Mouse (Mus musculus): Measurements from ENCODE around the gene Il15ra. TPM values are rescaled to one million over a fixed set of nuclear protein-coding genes. Genes with fewer than 3 reads are reported as not detected.

Gene Il15ra
- total and polyA plus RNA-seq, 2 experiments from 2014 or later = 0.99 to 1.4 TPM

- TF ChIP-seq CTCF (IDR thresholded peaks at IDR 0.05) = no peak
- no peak overlapping the region for H3K27ac ChIP-seq (ENCODE audit: low read depth, low read length)
- WGBS = 96% methylated on average over 4 of the region's 4 CpGs
- H3K9me3 ChIP-seq (ENCODE audit: low read length) = no peaks in the 10 kb centered on the region
- no peak overlapping the region for H3K4me3 ChIP-seq (ENCODE audit: low read depth, low read length)
- H3K36me3 ChIP-seq (ENCODE audit: insufficient read depth, low read length) = peaks cover 82% of the 10 kb centered on the region
- DNase-seq (ENCODE audit: low spot score) (no peak), ATAC-seq (ENCODE audit: low FRiP score) (no peak)
- no peak overlapping the region for H3K9ac ChIP-seq (replicated peaks; ENCODE audit: low read length, poor library complexity, severe bottlenecking)
- H3K4me1 ChIP-seq (ENCODE audit: insufficient read depth, low read length) = no peaks in the 10 kb centered on the region
- no peaks in the 10 kb centered on the region for H3K27me3 ChIP-seq (ENCODE audit: insufficient read depth, low read length)
- no peak overlapping the region for H3K4me2 ChIP-seq (ENCODE audit: low read depth, low read length, poor library complexity, severe bottlenecking)
These were observed 57.5 kb downstream of the Il15ra start for GRCm38 (mm10) chr2:11762541-11762940.

GRCm38 (mm10) chr2:11765694-11766093 is 60.6 kb downstream of the Il15ra start:
- no peaks in the 10 kb centered on the region for H3K4me1 ChIP-seq (ENCODE audit: insufficient read depth, low read length)
- 79% methylated on average over 4 of the region's 4 CpGs for WGBS
- no peaks in the 10 kb centered on the region for H3K9me3 ChIP-seq (ENCODE audit: low read length)
- ATAC-seq (ENCODE audit: low FRiP score) (no peak; the same call in 1 of the 2 replicates), DNase-seq (ENCODE audit: low spot score) (peak; percentile 78)
- TF ChIP-seq CTCF (IDR thresholded peaks at IDR 0.05) = no peak
- no peak overlapping the region for H3K9ac ChIP-seq (replicated peaks; ENCODE audit: low read length, poor library complexity, severe bottlenecking)
- no peak overlapping the region for H3K27ac ChIP-seq (ENCODE audit: low read depth, low read length)
- H3K36me3 ChIP-seq (ENCODE audit: insufficient read depth, low read length) = peaks cover 52% of the 10 kb centered on the region
- no peaks in the 10 kb centered on the region for H3K27me3 ChIP-seq (ENCODE audit: insufficient read depth, low read length)
- no peak overlapping the region for H3K4me2 ChIP-seq (ENCODE audit: low read depth, low read length, poor library complexity, severe bottlenecking)
- H3K4me3 ChIP-seq (ENCODE audit: low read depth, low read length) = no peak overlapping the region

DNA sequence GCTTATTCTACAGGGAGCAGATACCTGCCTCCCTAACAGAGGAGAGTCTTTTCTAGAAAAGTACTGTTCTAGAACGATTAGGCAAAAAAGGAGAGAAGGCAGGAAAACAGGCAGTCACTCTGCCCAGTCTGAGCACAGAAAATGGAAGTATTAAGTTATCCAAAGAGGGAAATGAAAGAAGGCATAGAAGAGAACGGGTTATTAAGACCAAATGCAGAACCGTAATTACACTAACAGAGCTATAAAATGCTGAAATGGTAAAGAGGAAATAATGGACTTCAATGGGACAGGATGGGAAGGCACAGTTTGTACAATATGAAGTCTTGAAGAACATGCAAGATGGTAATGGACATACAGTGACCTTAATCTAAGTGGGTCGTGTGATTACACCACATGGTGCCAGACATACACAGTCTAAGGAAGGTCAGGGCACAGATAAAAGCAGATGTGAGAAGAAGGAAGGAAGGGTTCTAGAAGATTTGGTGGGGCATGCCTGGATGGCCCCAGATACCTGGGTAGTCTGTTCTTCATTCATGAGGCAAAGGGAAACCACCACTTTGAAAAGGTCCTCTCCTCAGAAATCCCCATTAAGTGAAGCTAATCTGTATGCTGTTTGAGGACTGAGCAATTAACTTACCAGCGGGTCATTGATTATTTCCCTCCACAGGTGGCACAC is 61.5 kb downstream of the Il15ra start:
- no peak overlapping the region for H3K9ac ChIP-seq (replicated peaks; ENCODE audit: low read length, poor library complexity, severe bottlenecking)
- WGBS = 84% methylated on average over 5 of the region's 5 CpGs
- no peaks in the 10 kb centered on the region for H3K9me3 ChIP-seq (ENCODE audit: low read length)
- no peaks in the 10 kb centered on the region for H3K4me1 ChIP-seq (ENCODE audit: insufficient read depth, low read length)
- no peak overlapping the region for H3K27ac ChIP-seq (ENCODE audit: low read depth, low read length)
- H3K4me2 ChIP-seq (ENCODE audit: low read depth, low read length, poor library complexity, severe bottlenecking) = no peak overlapping the region
- H3K36me3 ChIP-seq (ENCODE audit: insufficient read depth, low read length) = peaks cover 43% of the 10 kb centered on the region
- H3K27me3 ChIP-seq (ENCODE audit: insufficient read depth, low read length) = no peaks in the 10 kb centered on the region
- no peak for TF ChIP-seq CTCF (IDR thresholded peaks at IDR 0.05)
- DNase-seq (ENCODE audit: low spot score) (no peak), ATAC-seq (ENCODE audit: low FRiP score) (no peak)
- no peak overlapping the region for H3K4me3 ChIP-seq (ENCODE audit: low read depth, low read length)

GRCm38 (mm10) chr2:11767161-11767545 is 62.1 kb downstream of the Il15ra start:
- Histone ChIP-seq H3K9ac (replicated peaks; ENCODE audit: low read length, poor library complexity, severe bottlenecking) (no peak overlapping the region), H3K4me1 (ENCODE audit: insufficient read depth, low read length) (no peaks in the 10 kb centered on the region), H3K27me3 (ENCODE audit: insufficient read depth, low read length) (no peaks in the 10 kb centered on the region), H3K4me2 (ENCODE audit: low read depth, low read length, poor library complexity, severe bottlenecking) (no peak overlapping the region), H3K9me3 (ENCODE audit: low read length) (no peaks in the 10 kb centered on the region), H3K27ac (ENCODE audit: low read depth, low read length) (no peak overlapping the region), H3K36me3 (ENCODE audit: insufficient read depth, low read length) (peaks cover 37% of the 10 kb centered on the region), H3K4me3 (ENCODE audit: low read depth, low read length) (no peak overlapping the region)
- peak; percentile 41 for DNase-seq (ENCODE audit: low spot score)
- 82% methylated on average over 10 of the region's 10 CpGs for WGBS
- no peak for TF ChIP-seq CTCF (IDR thresholded peaks at IDR 0.05)
- 0 out of 2 replicates have a peak, but pooled peaks have one; percentile 13 for ATAC-seq (ENCODE audit: low FRiP score)

DNA sequence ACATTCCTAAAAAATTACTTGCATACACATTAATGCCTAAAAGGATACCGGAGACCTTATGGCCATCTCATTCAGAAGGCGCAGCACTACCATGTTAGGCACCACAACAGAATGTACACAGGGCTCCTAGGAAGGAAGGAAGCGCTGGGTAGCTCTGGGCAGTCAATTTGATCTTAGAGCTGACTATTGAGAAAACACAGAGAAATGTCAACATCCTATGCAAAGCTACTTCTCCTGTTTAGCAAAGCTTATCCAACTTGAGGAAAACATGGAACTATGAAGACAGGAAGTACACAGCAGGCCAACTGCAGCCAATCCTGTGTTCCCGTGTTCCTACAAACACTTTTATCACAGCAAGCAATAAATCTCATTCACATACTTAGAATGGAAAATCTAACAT is 66.6 kb downstream of the Il15ra start:
- ATAC-seq (ENCODE audit: low FRiP score) = no peak
- 87% methylated on average over 4 of the region's 4 CpGs for WGBS
- Histone ChIP-seq H3K27me3 (ENCODE audit: insufficient read depth, low read length) (no peaks in the 10 kb centered on the region), H3K9me3 (ENCODE audit: low read length) (no peaks in the 10 kb centered on the region), H3K4me3 (ENCODE audit: low read depth, low read length) (no peak overlapping the region), H3K36me3 (ENCODE audit: insufficient read depth, low read length) (peaks cover 6% of the 10 kb centered on the region), H3K9ac (replicated peaks; ENCODE audit: low read length, poor library complexity, severe bottlenecking) (no peak overlapping the region), H3K4me1 (ENCODE audit: insufficient read depth, low read length) (peaks cover 10% of the 10 kb centered on the region; the same call in 1 of the 2 replicates), H3K4me2 (ENCODE audit: low read depth, low read length, poor library complexity, severe bottlenecking) (no peak overlapping the region), H3K27ac (ENCODE audit: low read depth, low read length) (no peak overlapping the region)
- DNase-seq (ENCODE audit: low spot score) = no peak
- no peak for TF ChIP-seq CTCF (IDR thresholded peaks at IDR 0.05)

- WGBS = 85% methylated on average over 4 of the region's 4 CpGs
- Histone ChIP-seq H3K4me1 (ENCODE audit: insufficient read depth, low read length) (peaks cover 10% of the 10 kb centered on the region; the same call in 1 of the 2 replicates), H3K9ac (replicated peaks; ENCODE audit: low read length, poor library complexity, severe bottlenecking) (no peak overlapping the region), H3K9me3 (ENCODE audit: low read length) (no peaks in the 10 kb centered on the region), H3K4me2 (ENCODE audit: low read depth, low read length, poor library complexity, severe bottlenecking) (no peak overlapping the region), H3K27me3 (ENCODE audit: insufficient read depth, low read length) (no peaks in the 10 kb centered on the region), H3K36me3 (ENCODE audit: insufficient read depth, low read length) (peaks cover under 1% of the 10 kb centered on the region), H3K4me3 (ENCODE audit: low read depth, low read length) (no peak overlapping the region), H3K27ac (ENCODE audit: low read depth, low read length) (no peak overlapping the region)
- DNase-seq (ENCODE audit: low spot score) (no peak), ATAC-seq (ENCODE audit: low FRiP score) (no peak)
- no peak for TF ChIP-seq CTCF (IDR thresholded peaks at IDR 0.05)
These were observed 67.3 kb downstream of the Il15ra start for GRCm38 (mm10) chr2:11772401-11772800.
